Mouse (Mus musculus) layer of hippocampus, adult 18-20 months (tissue): ENCODE results near the gene Fam241b. TPM values are rescaled to one million over a fixed set of nuclear protein-coding genes. Genes with fewer than 3 reads are reported as not detected.

Experiments used
- DNase-seq, 2 experiments: peaks; one replicate each; pipeline ENCODE4 v3.0.0; 2022; ENCODE audit warnings: low spot score in 2 of 2
- long read RNA-seq: library from polyadenylated mRNA; stranded (forward); transcript quantifications from one replicate; pipeline ENCODE4 v2.0.0, GENCODE M21; 2021
- total RNA-seq, 2 experiments: library from RNA; stranded (reverse); gene quantifications; 2 replicates each; pipeline ENCODE4 v1.2.3; 2021

Gene Fam241b
- total RNA-seq, result 10 to 100 TPM; 37.5 to 48.0 TPM
- long read RNA-seq, transcript Fam241b-204 (4 exons, 1,769 nt), result major isoform, 5 of 6 reads
- long read RNA-seq, partial matches to known transcripts, result 0 of 6 reads
- long read RNA-seq, other reads (novel, unspliced or antisense), result 1 of 6 reads

GRCm38 (mm10) chr10:62143820-62144219, at the start of gene Fam241b:
Gene Fam241b, minus strand, starts transcription at chr10:62143920.
- DNase-seq, result no peak

GRCm38 (mm10) chr10:62192701-62193157, 49.0 kb upstream of the Fam241b start:
- peak; percentile 63 to 84 for DNase-seq

- DNase-seq, result no peak
Observed at GRCm38 (mm10) chr10:62190821-62191220, 47.1 kb upstream of the Fam241b start.

- no peak for DNase-seq
Observed at GRCm38 (mm10) chr10:62189910-62190309, 46.2 kb upstream of the Fam241b start.

- DNase-seq, result no peak
Observed at GRCm38 (mm10) chr10:62189303-62189702, 45.6 kb upstream of the Fam241b start.

GRCm38 (mm10) chr10:62186882-62187281, 43.2 kb upstream of the Fam241b start:
- DNase-seq, result peak; percentile 59 to 88

GRCm38 (mm10) chr10:62183053-62183452, 39.3 kb upstream of the Fam241b start:
- DNase-seq, result peak; percentile 89 to 99

- DNase-seq, result no peak
Observed at GRCm38 (mm10) chr10:62182471-62183014, 38.8 kb upstream of the Fam241b start.

- DNase-seq, result no peak
Observed at GRCm38 (mm10) chr10:62181701-62182100, 38.0 kb upstream of the Fam241b start.

GRCm38 (mm10) chr10:62179944-62180343, 36.2 kb upstream of the Fam241b start:
- no peak for DNase-seq

- DNase-seq, result no peak
Observed at GRCm38 (mm10) chr10:62174533-62175313, 31.0 kb upstream of the Fam241b start.

- DNase-seq, result no peak
Observed at GRCm38 (mm10) chr10:62173941-62174448, 30.3 kb upstream of the Fam241b start.

GRCm38 (mm10) chr10:62172841-62173553, 29.3 kb upstream of the Fam241b start:
- no peak for DNase-seq

GRCm38 (mm10) chr10:62162410-62162809, 18.7 kb upstream of the Fam241b start:
- no peak for DNase-seq

- DNase-seq, result no peak
Observed at GRCm38 (mm10) chr10:62149929-62150328, 6.2 kb upstream of the Fam241b start.

- DNase-seq, result no peak
Observed at GRCm38 (mm10) chr10:62147466-62148248, 3.9 kb upstream of the Fam241b start.

- no peak for DNase-seq
Observed at GRCm38 (mm10) chr10:62145957-62146356, 2.2 kb upstream of the Fam241b start.

- no peak for DNase-seq
Observed at GRCm38 (mm10) chr10:62138040-62138439, 5.7 kb downstream of the Fam241b start.

GRCm38 (mm10) chr10:62137150-62137549, 6.6 kb downstream of the Fam241b start:
- no peak for DNase-seq

- DNase-seq, result no peak
Observed at GRCm38 (mm10) chr10:62135696-62136470, 7.8 kb downstream of the Fam241b start.
